Mouse (Mus musculus): ENCODE results near the gene Gm45213.

DNA sequence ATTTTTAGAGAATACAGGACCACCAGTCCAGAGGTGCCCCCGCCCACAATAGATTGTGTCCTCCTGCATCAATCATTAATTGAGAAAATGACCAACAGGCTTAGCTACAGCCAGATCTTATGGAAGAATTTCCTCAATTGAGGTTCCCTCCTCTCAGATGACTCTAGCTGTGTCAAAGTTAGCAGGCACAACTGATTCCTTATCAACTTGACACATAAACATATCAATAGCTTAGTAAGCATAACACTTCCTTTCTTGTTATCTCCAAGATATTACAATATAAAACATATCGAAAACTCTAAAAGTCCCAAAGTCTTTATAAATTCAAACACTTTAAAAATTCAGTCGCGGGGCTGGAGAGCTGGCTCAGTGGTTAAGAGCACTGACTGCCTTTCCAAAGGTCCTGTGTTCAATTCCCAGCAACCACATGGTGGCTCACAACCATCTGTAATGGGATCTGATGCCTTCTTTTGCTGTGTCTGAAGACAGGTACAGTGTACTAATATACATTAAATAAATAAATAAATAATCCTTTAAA is 10.6 kb downstream of the Gm45213 start:
- TF ChIP-seq CTCF (IDR thresholded peaks at IDR 0.05; ENCODE audit: low read depth) (no peak), EP300 (IDR thresholded peaks at IDR 0.05; ENCODE audit: low read depth) (no peak)
